Mouse (Mus musculus) ES-Bruce4 (cell line): Measurements from ENCODE around the gene Arhgef26.

ENCODE experiments used
- CTCF ChIP-seq: IDR thresholded peaks from one replicate; pipeline ENCODE4 v1.8.1; 2011; ENCODE audit warnings: low read depth, low read length
- EP300 ChIP-seq: IDR thresholded peaks from 2 replicates; pipeline ENCODE4 v1.6.1; 2011; ENCODE audit warnings: low read depth, low read length; ENCODE audit not compliant: insufficient read depth
- POLR2A ChIP-seq: IDR thresholded peaks from one replicate; pipeline ENCODE4 v1.8.1; 2011; ENCODE audit warnings: low read length; ENCODE audit not compliant: insufficient read depth

GRCm38 (mm10) chr3:62398094-62398493 lies 60.0 kb downstream of the Arhgef26 start:
- TF ChIP-seq EP300 (no peak), CTCF (no peak), POLR2A (no peak)
